Mouse (Mus musculus): ENCODE results near the gene Pak1. TPM values are rescaled to one million over a fixed set of nuclear protein-coding genes. Genes with fewer than 3 reads are reported as not detected.
"Not testable (repeated sequence)": the region's sequence is repeated elsewhere in the genome, so short reads cannot be mapped to it uniquely, and the experiment has no call there.

Gene Pak1
- polyA plus RNA-seq, 1 experiment from 2014 or later, result 120 TPM

GRCm38 (mm10) chr7:97838574-97838973, 50.2 kb downstream of the Pak1 start:
- no peak overlapping the region for H3K9ac ChIP-seq (ENCODE audit: low read length)
- no peaks in the 10 kb centered on the region for H3K36me3 ChIP-seq (ENCODE audit: control insufficient read depth, insufficient read depth, low read length)

GRCm38 (mm10) chr7:97841311-97841710, 53.0 kb downstream of the Pak1 start:
- DNase-seq (ENCODE audit: low spot score, missing footprints) (peak; percentile 65), ATAC-seq (ENCODE audit: low FRiP score) (no peak)
- H3K4me3 ChIP-seq (ENCODE audit: low read depth, low read length), result no peak overlapping the region
- H3K27me3 ChIP-seq (ENCODE audit: control insufficient read depth, insufficient read depth, low read length), result no peaks in the 10 kb centered on the region
- H3K9ac ChIP-seq (ENCODE audit: low read length), result no peak overlapping the region
- H3K27ac ChIP-seq (ENCODE audit: low read depth, low read length), result no peak overlapping the region
- no peaks in the 10 kb centered on the region for H3K9me3 ChIP-seq (ENCODE audit: control insufficient read depth, low read length)
- H3K4me1 ChIP-seq (ENCODE audit: control insufficient read depth, insufficient read depth, low read length), result peaks cover 9% of the 10 kb centered on the region; the same call in 1 of the 2 replicates
- H3K36me3 ChIP-seq (ENCODE audit: control insufficient read depth, insufficient read depth, low read length), result no peaks in the 10 kb centered on the region
- H3K4me2 ChIP-seq, result no peak overlapping the region
- WGBS, result 90% methylated on average over 5 of the region's 5 CpGs

More at GRCm38 (mm10) chr7:97838574-97838973, 50.2 kb downstream of the Pak1 start:
- ATAC-seq (ENCODE audit: low FRiP score) (no peak), DNase-seq (ENCODE audit: low spot score, missing footprints) (no peak)
- H3K27ac ChIP-seq (ENCODE audit: low read depth, low read length), result no peak overlapping the region
- no peaks in the 10 kb centered on the region for H3K27me3 ChIP-seq (ENCODE audit: control insufficient read depth, insufficient read depth, low read length)
- no peak overlapping the region for H3K4me2 ChIP-seq
- no peak overlapping the region for H3K4me3 ChIP-seq (ENCODE audit: low read depth, low read length)
- peaks cover 9% of the 10 kb centered on the region; the same call in 1 of the 2 replicates for H3K4me1 ChIP-seq (ENCODE audit: control insufficient read depth, insufficient read depth, low read length)
- H3K9me3 ChIP-seq (ENCODE audit: control insufficient read depth, low read length), result no peaks in the 10 kb centered on the region

- WGBS, result 60% methylated on average over 2 of the region's 2 CpGs
- DNase-seq (ENCODE audit: low spot score, missing footprints) (no peak), ATAC-seq (ENCODE audit: low FRiP score) (peak; percentile 53)
- Histone ChIP-seq H3K9me3 (ENCODE audit: control insufficient read depth, low read length) (no peaks in the 10 kb centered on the region), H3K9ac (ENCODE audit: low read length) (no peak overlapping the region; the same call in 1 of the 2 replicates), H3K4me2 (peak overlapping the region; percentile 58), H3K27me3 (ENCODE audit: control insufficient read depth, insufficient read depth, low read length) (no peaks in the 10 kb centered on the region), H3K27ac (ENCODE audit: low read depth, low read length) (no peak overlapping the region), H3K4me3 (ENCODE audit: low read depth, low read length) (no peak overlapping the region), H3K4me1 (ENCODE audit: control insufficient read depth, insufficient read depth, low read length) (peaks cover 9% of the 10 kb centered on the region; the same call in 1 of the 2 replicates), H3K36me3 (ENCODE audit: control insufficient read depth, insufficient read depth, low read length) (no peaks in the 10 kb centered on the region)
Observed at GRCm38 (mm10) chr7:97842332-97842731, 54.0 kb downstream of the Pak1 start.

- no peaks in the 10 kb centered on the region for H3K9me3 ChIP-seq (ENCODE audit: control insufficient read depth, low read length)
- H3K9ac ChIP-seq (ENCODE audit: low read length), result peak overlapping the region; percentile 77
- peak overlapping the region; percentile 58 for H3K4me2 ChIP-seq
- H3K27me3 ChIP-seq (ENCODE audit: control insufficient read depth, insufficient read depth, low read length), result no peaks in the 10 kb centered on the region
- DNase-seq (ENCODE audit: low spot score, missing footprints) (peak; percentile 97), ATAC-seq (ENCODE audit: low FRiP score) (peak; percentile 96)
- peak overlapping the region; percentile 71 for H3K27ac ChIP-seq (ENCODE audit: low read depth, low read length)
- WGBS, result 7% methylated on average over 22 of the region's 22 CpGs
- peaks cover 9% of the 10 kb centered on the region; the same call in 1 of the 2 replicates for H3K4me1 ChIP-seq (ENCODE audit: control insufficient read depth, insufficient read depth, low read length)
- no peaks in the 10 kb centered on the region for H3K36me3 ChIP-seq (ENCODE audit: control insufficient read depth, insufficient read depth, low read length)
- H3K4me3 ChIP-seq (ENCODE audit: low read depth, low read length), result peak overlapping the region; percentile 46
Observed at GRCm38 (mm10) chr7:97842806-97843570, 54.6 kb downstream of the Pak1 start.

- Histone ChIP-seq H3K27ac (ENCODE audit: low read depth, low read length) (no peak overlapping the region), H3K4me1 (ENCODE audit: control insufficient read depth, insufficient read depth, low read length) (peaks cover 9% of the 10 kb centered on the region; the same call in 1 of the 2 replicates), H3K9me3 (ENCODE audit: control insufficient read depth, low read length) (no peaks in the 10 kb centered on the region), H3K4me2 (peak overlapping the region; percentile 58), H3K27me3 (ENCODE audit: control insufficient read depth, insufficient read depth, low read length) (no peaks in the 10 kb centered on the region), H3K36me3 (ENCODE audit: control insufficient read depth, insufficient read depth, low read length) (no peaks in the 10 kb centered on the region), H3K9ac (ENCODE audit: low read length) (peak overlapping the region; percentile 11; the same call in 1 of the 2 replicates), H3K4me3 (ENCODE audit: low read depth, low read length) (peak overlapping the region; percentile 1; the same call in 1 of the 2 replicates)
- 82% methylated on average over 3 of the region's 3 CpGs for WGBS
- DNase-seq (ENCODE audit: low spot score, missing footprints) (no peak), ATAC-seq (ENCODE audit: low FRiP score) (no peak)
Observed at GRCm38 (mm10) chr7:97844419-97844818, 56.1 kb downstream of the Pak1 start.

- Histone ChIP-seq H3K27me3 (ENCODE audit: control insufficient read depth, insufficient read depth, low read length) (no peaks in the 10 kb centered on the region), H3K4me1 (ENCODE audit: control insufficient read depth, insufficient read depth, low read length) (peaks cover 9% of the 10 kb centered on the region; the same call in 1 of the 2 replicates), H3K4me2 (no peak overlapping the region), H3K27ac (ENCODE audit: low read depth, low read length) (no peak overlapping the region), H3K4me3 (ENCODE audit: low read depth, low read length) (no peak overlapping the region), H3K9me3 (ENCODE audit: control insufficient read depth, low read length) (no peaks in the 10 kb centered on the region), H3K36me3 (ENCODE audit: control insufficient read depth, insufficient read depth, low read length) (no peaks in the 10 kb centered on the region), H3K9ac (ENCODE audit: low read length) (no peak overlapping the region)
- 93% methylated on average over 2 of the region's 2 CpGs for WGBS
- ATAC-seq (ENCODE audit: low FRiP score), result no peak
- DNase-seq (ENCODE audit: low spot score, missing footprints), result no peak
Observed at GRCm38 (mm10) chr7:97845546-97845945, 57.2 kb downstream of the Pak1 start.

GRCm38 (mm10) chr7:97846539-97846938, 58.2 kb downstream of the Pak1 start:
- H3K4me3 ChIP-seq (ENCODE audit: low read depth, low read length), result no peak overlapping the region
- no peak overlapping the region for H3K9ac ChIP-seq (ENCODE audit: low read length)
- ATAC-seq (ENCODE audit: low FRiP score) (no peak), DNase-seq (ENCODE audit: low spot score, missing footprints) (no peak)
- no peak overlapping the region for H3K4me2 ChIP-seq
- H3K4me1 ChIP-seq (ENCODE audit: control insufficient read depth, insufficient read depth, low read length), result peaks cover 9% of the 10 kb centered on the region; the same call in 1 of the 2 replicates
- H3K36me3 ChIP-seq (ENCODE audit: control insufficient read depth, insufficient read depth, low read length), result no peaks in the 10 kb centered on the region
- H3K27me3 ChIP-seq (ENCODE audit: control insufficient read depth, insufficient read depth, low read length), result no peaks in the 10 kb centered on the region
- no peak overlapping the region for H3K27ac ChIP-seq (ENCODE audit: low read depth, low read length)
- H3K9me3 ChIP-seq (ENCODE audit: control insufficient read depth, low read length), result no peaks in the 10 kb centered on the region

GRCm38 (mm10) chr7:97849557-97849956, 61.2 kb downstream of the Pak1 start:
- not testable (repeated sequence) for H3K27me3 ChIP-seq (ENCODE audit: control insufficient read depth, insufficient read depth, low read length); H3K9me3 ChIP-seq (ENCODE audit: control insufficient read depth, low read length); ATAC-seq (ENCODE audit: low FRiP score); H3K4me2 ChIP-seq; H3K4me1 ChIP-seq (ENCODE audit: control insufficient read depth, insufficient read depth, low read length); H3K27ac ChIP-seq (ENCODE audit: low read depth, low read length); H3K9ac ChIP-seq (ENCODE audit: low read length); H3K4me3 ChIP-seq (ENCODE audit: low read depth, low read length); H3K36me3 ChIP-seq (ENCODE audit: control insufficient read depth, insufficient read depth, low read length); DNase-seq (ENCODE audit: low spot score, missing footprints)
- whole genome bisulfite sequencing, result 71% methylated on average over 3 of the region's 3 CpGs

GRCm38 (mm10) chr7:97850331-97850730, 62.0 kb downstream of the Pak1 start:
- Histone ChIP-seq H3K27me3 (ENCODE audit: control insufficient read depth, insufficient read depth, low read length) (no peaks in the 10 kb centered on the region), H3K4me1 (ENCODE audit: control insufficient read depth, insufficient read depth, low read length) (no peaks in the 10 kb centered on the region), H3K4me2 (no peak overlapping the region), H3K27ac (ENCODE audit: low read depth, low read length) (no peak overlapping the region), H3K9me3 (ENCODE audit: control insufficient read depth, low read length) (no peaks in the 10 kb centered on the region), H3K4me3 (ENCODE audit: low read depth, low read length) (no peak overlapping the region), H3K9ac (ENCODE audit: low read length) (no peak overlapping the region), H3K36me3 (ENCODE audit: control insufficient read depth, insufficient read depth, low read length) (no peaks in the 10 kb centered on the region)
- no peak for DNase-seq (ENCODE audit: low spot score, missing footprints)
- ATAC-seq (ENCODE audit: low FRiP score), result no peak
- 83% methylated on average over 3 of the region's 3 CpGs for WGBS
